Mouse (Mus musculus) kidney, postnatal 0 days (tissue): ENCODE results near the gene Olfr459. TPM values are rescaled to one million over a fixed set of nuclear protein-coding genes. Genes with fewer than 3 reads are reported as not detected.

Experiments
- ATAC-seq: fragments of 200-750 bp; cut with Nextera tagmentation; replicated peaks from 2 replicates; pipeline ENCODE4 v1.8.0; 2017; ENCODE audit warnings: low read depth, moderate number of reproducible peaks, moderate TSS enrichment, moderate library complexity; ENCODE audit not compliant: low FRiP score
- DNase-seq: peaks from one replicate; pipeline ENCODE4 v3.0.0-alpha.2; 2016; ENCODE audit warnings: low spot score
- H3K27ac ChIP-seq: fragments of 300-500 bp; sonication (generic); 2 replicates; pipeline ENCODE4 v1.5.1; 2014; ENCODE audit warnings: mild to moderate bottlenecking
- H3K27me3 ChIP-seq: fragments of 300-500 bp; sonication (generic); 2 replicates; pipeline ENCODE4 v1.6.1; 2014; ENCODE audit warnings: low read length, mixed read lengths; ENCODE audit not compliant: insufficient read depth
- H3K36me3 ChIP-seq: fragments of 300-500 bp; sonication (generic); 2 replicates; pipeline ENCODE4 v1.6.1; 2014; ENCODE audit warnings: low read length, mixed read lengths; ENCODE audit not compliant: insufficient read depth
- H3K4me1 ChIP-seq: fragments of 300-500 bp; sonication (generic); replicated peaks from 2 replicates; pipeline ENCODE4 v1.6.1; 2014; ENCODE audit warnings: antibody characterized with exemption, low read length, mixed read lengths; ENCODE audit not compliant: insufficient read depth
- H3K4me2 ChIP-seq: fragments of 300-500 bp; sonication (generic); 2 replicates; pipeline ENCODE4 v1.6.1; 2014; ENCODE audit warnings: mild to moderate bottlenecking, low read length, moderate library complexity, mixed read lengths
- H3K4me3 ChIP-seq: fragments of 300-500 bp; sonication (generic); replicated peaks from 2 replicates; pipeline ENCODE4 v1.5.1; 2014; ENCODE audit warnings: low read depth, low read length
- H3K9ac ChIP-seq: fragments of 300-500 bp; sonication (generic); 2 replicates; pipeline ENCODE4 v1.6.1; 2014; ENCODE audit warnings: low read depth, low read length
- H3K9me3 ChIP-seq: fragments of 300-500 bp; sonication (generic); replicated peaks from 2 replicates; pipeline ENCODE4 v1.6.1; 2016; ENCODE audit warnings: low read length, inconsistent platforms, mixed read lengths
- CTCF ChIP-seq: IDR thresholded peaks from 2 replicates; pipeline ENCODE4 v1.5.1; 2016; ENCODE audit warnings: antibody characterized with exemption, low read depth, mild to moderate bottlenecking, moderate library complexity
- WGBS: fragments of 180-500 bp; shearing (Covaris S2); extraction: QIAGEN DNeasy Blood & Tissue Kit; methylation state at CpG from one replicate; pipeline ENCODE4 v1.1.7; 2014; 5-methylcytosine and 5-hydroxymethylcytosine counted together
- polyA plus RNA-seq: library from polyadenylated mRNA; unstranded; fragments of >200 nt; fragmentation: Nextera tagmentation; extraction: Ambion mirVana; gene quantifications from 2 replicates; pipeline ENCODE4 v1.2.1, GENCODE M21; 2015

Gene Olfr459
- polyA plus RNA-seq, 1 experiment from 2014 or later: not detected

DNA sequence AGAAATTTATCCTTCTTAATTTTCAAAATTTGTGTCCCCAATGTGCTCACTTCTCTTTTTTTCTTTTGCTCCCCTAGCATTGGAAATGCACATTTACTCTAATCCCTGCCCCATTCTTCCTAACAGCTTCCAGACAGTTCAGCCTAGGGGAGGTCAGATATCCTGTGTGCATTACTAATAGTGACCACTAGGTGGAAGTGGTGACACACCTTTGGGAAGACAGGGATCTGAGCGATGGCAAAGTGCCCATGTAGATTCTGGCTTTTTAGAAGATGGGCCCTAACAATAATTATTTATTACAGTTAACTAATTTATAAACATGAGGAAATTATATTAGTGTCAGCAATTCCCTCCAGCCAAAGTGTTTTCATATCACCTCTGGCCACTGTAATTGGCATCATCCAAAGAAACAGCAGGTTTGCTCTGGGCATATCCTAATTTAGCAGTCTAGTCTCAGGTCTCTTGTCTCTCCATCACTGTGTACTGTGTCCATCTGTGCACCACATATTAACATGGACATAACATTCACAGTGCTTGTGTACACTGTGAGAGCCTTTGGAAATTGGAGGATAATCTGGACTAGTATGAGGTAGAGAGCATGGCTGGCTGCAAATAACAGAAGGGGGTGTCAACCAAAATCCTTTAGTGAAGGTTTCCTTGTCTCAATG lies 13.1 kb downstream of the Olfr459 start:
- Histone ChIP-seq H3K36me3 (no peaks in the 10 kb centered on the region), H3K4me2 (no peak overlapping the region), H3K27ac (no peak overlapping the region), H3K9ac (no peak overlapping the region), H3K27me3 (no peaks in the 10 kb centered on the region), H3K9me3 (no peaks in the 10 kb centered on the region), H3K4me1 (no peaks in the 10 kb centered on the region), H3K4me3 (no peak overlapping the region)
- TF ChIP-seq CTCF: peak; percentile 91
- peak; percentile 85 for ATAC-seq
- 0% methylated on average over 1 of the region's 1 CpGs for WGBS
- DNase-seq: peak; percentile 87

DNA sequence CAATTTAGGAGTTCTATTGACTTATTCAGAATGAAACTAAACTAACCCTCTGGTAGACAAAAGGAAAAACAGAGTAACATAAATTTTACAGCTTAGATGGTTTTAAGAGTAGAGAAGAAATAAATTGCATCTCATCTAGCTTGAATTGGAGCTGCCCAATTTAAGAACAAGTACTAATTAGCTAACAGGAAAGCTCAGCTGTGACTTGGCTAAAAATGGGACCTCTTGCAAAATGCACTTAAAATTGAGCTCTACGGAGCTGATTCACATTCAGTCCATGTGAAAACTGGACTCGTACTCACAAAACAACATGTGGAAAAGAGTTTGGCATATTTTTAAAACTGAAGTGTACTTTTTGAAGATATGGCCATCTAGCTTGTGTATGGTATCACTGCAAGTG lies 15.4 kb downstream of the Olfr459 start:
- ATAC-seq (no peak), DNase-seq (no peak)
- Histone ChIP-seq H3K4me1 (no peaks in the 10 kb centered on the region), H3K36me3 (no peaks in the 10 kb centered on the region), H3K27ac (no peak overlapping the region), H3K27me3 (no peaks in the 10 kb centered on the region), H3K4me2 (no peak overlapping the region), H3K9ac (no peak overlapping the region), H3K9me3 (no peaks in the 10 kb centered on the region), H3K4me3 (no peak overlapping the region)
- WGBS: 91% methylated on average over 2 of the region's 2 CpGs
- TF ChIP-seq CTCF: no peak

DNA sequence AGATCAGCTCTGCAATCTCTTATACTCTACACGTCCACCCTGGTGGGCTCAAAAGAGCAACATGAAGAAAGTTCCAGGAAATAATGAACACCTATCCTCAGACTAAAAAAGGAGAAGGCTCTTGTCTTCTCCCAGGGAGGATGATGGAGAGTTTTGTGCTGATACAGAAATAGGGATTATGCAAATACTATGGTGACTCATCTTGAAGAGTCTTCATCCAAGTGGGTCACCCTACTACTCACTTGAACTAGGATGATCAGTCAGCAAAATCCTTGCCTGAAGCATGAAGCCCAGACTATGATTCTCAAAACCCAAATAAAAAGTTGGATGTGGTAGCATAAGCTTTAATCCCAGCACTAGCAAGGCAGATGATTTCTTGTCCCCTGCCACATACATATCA lies 16.6 kb downstream of the Olfr459 start:
- ATAC-seq (no peak), DNase-seq (no peak)
- H3K27ac ChIP-seq: no peak overlapping the region
- no peak overlapping the region for H3K9ac ChIP-seq
- H3K27me3 ChIP-seq: no peaks in the 10 kb centered on the region
- no peak overlapping the region for H3K4me3 ChIP-seq
- H3K9me3 ChIP-seq: no peaks in the 10 kb centered on the region
- TF ChIP-seq CTCF: no peak
- no peak overlapping the region for H3K4me2 ChIP-seq
- 86% methylated on average over 1 of the region's 1 CpGs for WGBS
- no peaks in the 10 kb centered on the region for H3K4me1 ChIP-seq
- H3K36me3 ChIP-seq: no peaks in the 10 kb centered on the region

DNA sequence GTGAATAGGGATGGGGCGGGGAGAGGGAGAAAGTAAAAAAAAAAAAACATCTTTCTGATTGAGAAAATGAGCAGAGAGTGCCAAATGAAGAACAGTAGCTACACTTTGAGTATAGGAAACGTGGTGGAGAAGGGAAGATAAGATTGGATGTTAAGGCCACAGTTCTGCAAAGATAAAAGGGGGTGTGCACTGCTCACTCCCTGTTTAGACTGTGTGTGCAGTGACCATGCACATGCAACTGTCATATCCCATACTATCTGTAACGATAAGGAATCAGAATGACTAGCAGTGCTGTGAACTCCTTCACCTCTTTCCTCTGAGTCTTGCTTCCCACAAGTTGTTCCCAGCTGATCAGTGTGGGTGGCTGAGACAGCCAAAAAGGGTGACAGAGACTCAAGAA lies 17.8 kb downstream of the Olfr459 start:
- Histone ChIP-seq H3K27me3 (no peaks in the 10 kb centered on the region), H3K4me2 (no peak overlapping the region), H3K4me3 (no peak overlapping the region), H3K27ac (no peak overlapping the region), H3K36me3 (no peaks in the 10 kb centered on the region), H3K9ac (no peak overlapping the region), H3K4me1 (no peaks in the 10 kb centered on the region), H3K9me3 (no peaks in the 10 kb centered on the region)
- 77% methylated on average over 3 of the region's 3 CpGs for WGBS
- no peak for TF ChIP-seq CTCF
- DNase-seq (no peak), ATAC-seq (no peak)

DNA sequence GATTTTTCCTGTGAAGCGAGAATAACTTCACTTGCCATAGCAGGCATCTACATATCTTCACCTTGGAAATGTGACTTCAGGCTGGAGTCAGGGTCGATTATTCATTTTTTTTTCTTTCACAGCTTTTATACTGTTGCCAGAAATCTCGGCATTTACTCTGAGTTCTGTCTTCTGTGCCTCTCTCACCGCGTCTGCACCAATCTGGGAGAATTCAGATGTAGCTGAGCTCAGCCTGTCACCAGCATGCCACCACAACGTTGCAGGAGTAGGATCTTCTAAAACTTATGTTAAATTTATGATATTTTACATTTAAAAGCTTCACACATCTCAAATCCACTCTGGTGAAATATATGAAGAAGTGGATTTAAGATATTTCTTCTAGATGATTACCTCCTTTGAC lies 20.4 kb downstream of the Olfr459 start:
- no peak overlapping the region for H3K4me2 ChIP-seq
- ATAC-seq: no peak
- TF ChIP-seq CTCF: no peak
- WGBS: 64% methylated on average over 6 of the region's 6 CpGs
- DNase-seq: no peak
- no peak overlapping the region for H3K9ac ChIP-seq
- H3K4me3 ChIP-seq: no peak overlapping the region
- no peaks in the 10 kb centered on the region for H3K27me3 ChIP-seq
- H3K9me3 ChIP-seq: no peaks in the 10 kb centered on the region
- no peak overlapping the region for H3K27ac ChIP-seq
- no peaks in the 10 kb centered on the region for H3K36me3 ChIP-seq
- no peaks in the 10 kb centered on the region for H3K4me1 ChIP-seq

DNA sequence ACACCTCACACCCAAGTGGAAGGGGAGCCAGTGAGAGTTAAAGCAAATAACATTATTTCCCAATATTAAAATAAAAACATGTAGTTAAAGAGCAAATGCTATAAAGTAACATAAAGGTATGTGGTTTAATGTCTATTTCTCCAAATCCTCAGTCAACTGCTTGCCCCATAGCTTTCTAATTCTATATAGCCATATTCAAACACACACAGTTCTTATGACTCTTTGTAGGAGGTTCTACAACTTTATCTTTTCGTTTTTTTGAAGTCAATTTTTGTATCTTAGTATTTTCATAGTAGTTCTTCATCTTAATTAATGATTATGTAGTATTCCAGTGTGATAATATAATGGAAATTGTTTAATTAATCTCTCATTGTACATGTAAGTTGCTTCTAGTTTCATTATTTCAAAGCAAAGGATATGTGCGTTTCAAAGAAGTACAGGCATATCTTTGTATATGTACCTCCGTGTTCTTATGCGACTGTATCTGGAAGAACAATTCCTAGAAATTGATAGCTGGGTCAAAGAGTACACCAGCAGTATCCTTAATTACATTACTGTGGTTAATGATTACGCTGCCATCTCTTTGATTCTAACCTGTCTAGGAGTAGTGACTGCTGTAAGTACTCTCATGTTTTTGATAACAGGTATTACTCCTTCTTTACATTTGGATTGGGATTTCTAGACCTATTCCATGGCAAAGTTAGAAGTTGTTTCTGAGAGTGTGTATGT lies 30.1 kb downstream of the Olfr459 start:
- TF ChIP-seq CTCF: no peak
- no peak overlapping the region for H3K27ac ChIP-seq
- no peaks in the 10 kb centered on the region for H3K9me3 ChIP-seq
- DNase-seq (no peak), ATAC-seq (no peak)
- H3K27me3 ChIP-seq: no peaks in the 10 kb centered on the region
- H3K4me1 ChIP-seq: no peaks in the 10 kb centered on the region
- 74% methylated on average over 5 of the region's 5 CpGs for WGBS
- H3K9ac ChIP-seq: no peak overlapping the region
- H3K4me3 ChIP-seq: no peak overlapping the region
- H3K4me2 ChIP-seq: no peak overlapping the region
- no peaks in the 10 kb centered on the region for H3K36me3 ChIP-seq
